Mouse (Mus musculus) testis, adult 2 months (tissue): ENCODE measurements around the gene Hoxb1.

Experiments used
- CTCF ChIP-seq: fragments of 200-500 bp; IDR thresholded peaks from 2 replicates; pipeline ENCODE4 v1.5.1; 2012; ENCODE audit warnings: low read depth, mild to moderate bottlenecking, inconsistent platforms, low read length, moderate library complexity; ENCODE audit not compliant: control insufficient read depth, insufficient read depth, insufficient replicate concordance
- POLR2A ChIP-seq: fragments of 200-500 bp; IDR thresholded peaks from 2 replicates; pipeline ENCODE4 v1.6.1; 2012; ENCODE audit warnings: low read depth, mild to moderate bottlenecking, inconsistent platforms, low read length, moderate library complexity; ENCODE audit not compliant: control insufficient read depth

- no peak for TF ChIP-seq CTCF
- TF ChIP-seq POLR2A = no peak
These were observed 22.3 kb upstream of the Hoxb1 start for GRCm38 (mm10) chr11:96343206-96343745.
